Mouse (Mus musculus): Measurements from ENCODE around the gene Lrrc19. TPM values are rescaled to one million over a fixed set of nuclear protein-coding genes. Genes with fewer than 3 reads are reported as not detected.
A peak's percentile ranks its signal among the peaks of the same experiment; 100 is the strongest.
"Not testable (repeated sequence)": the region's sequence is repeated elsewhere in the genome, so short reads cannot be mapped to it uniquely, and the experiment has no call there.

Lrrc19 gene
- 0.45 and 0.67 TPM in 2 replicates for polyA plus RNA-seq (2015; fragmentation: Nextera tagmentation; extraction: Ambion mirVana)

DNA sequence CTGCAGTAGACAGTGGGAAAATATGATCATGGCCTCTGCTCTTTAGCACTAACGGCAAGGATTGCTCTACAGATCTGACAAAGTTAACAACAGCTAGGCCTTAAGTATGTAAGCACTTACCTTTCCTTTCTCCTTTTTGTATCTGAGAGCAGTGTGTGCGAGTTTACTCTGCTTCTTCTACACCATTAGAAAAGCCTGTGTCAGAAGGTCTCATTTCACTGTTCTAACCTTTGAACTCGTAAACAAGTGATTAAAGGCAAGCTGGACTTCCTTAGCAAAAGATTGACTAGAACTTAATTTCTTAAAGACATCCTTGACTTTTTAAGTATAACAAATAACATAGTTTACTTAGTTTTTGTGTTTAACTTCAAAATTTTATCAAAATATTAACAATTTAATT lies at the start of gene Lrrc19:
Gene Lrrc19, minus strand, starts transcription at position 225 of the 400 bp plus-strand sequence.
- Histone ChIP-seq H3K36me3 (peaks cover 5% of the 10 kb centered on the region; the same call in 1 of the 2 replicates), H3K9me3 (no peaks in the 10 kb centered on the region), H3K4me3 (no peak within 1 kb of the TSS), H3K9ac (no peak within 1 kb of the TSS), H3K27me3 (no peaks in the 10 kb centered on the region), H3K4me2 (no peak within 1 kb of the TSS), H3K27ac (no peak within 1 kb of the TSS), H3K4me1 (no peaks in the 10 kb centered on the region)
- ATAC-seq (ENCODE audit: borderline replicate concordance, extremely low read depth, low FRiP score, low TSS enrichment), result no peak
- WGBS, result 85% methylated on average over 3 of the region's 3 CpGs

- WGBS, result 39% methylated on average over 3 of the region's 3 CpGs
- H3K27ac ChIP-seq, result no peak overlapping the region
- no peaks in the 10 kb centered on the region for H3K4me1 ChIP-seq
- H3K9me3 ChIP-seq, result no peaks in the 10 kb centered on the region
- H3K4me2 ChIP-seq, result no peak overlapping the region
- H3K36me3 ChIP-seq, result no peaks in the 10 kb centered on the region
- no peak for ATAC-seq (ENCODE audit: borderline replicate concordance, extremely low read depth, low FRiP score, low TSS enrichment)
- H3K27me3 ChIP-seq, result no peaks in the 10 kb centered on the region
- no peak overlapping the region for H3K4me3 ChIP-seq
- H3K9ac ChIP-seq, result no peak overlapping the region
Observed at GRCm38 (mm10) chr4:94696368-94696767, 46.4 kb upstream of the Lrrc19 start.

- 68% methylated on average over 2 of the region's 2 CpGs for WGBS
- Histone ChIP-seq H3K36me3 (peaks cover 11% of the 10 kb centered on the region; the same call in 1 of the 2 replicates), H3K27ac (no peak overlapping the region), H3K4me3 (no peak overlapping the region), H3K9ac (no peak overlapping the region), H3K27me3 (no peaks in the 10 kb centered on the region), H3K4me2 (no peak overlapping the region), H3K4me1 (no peaks in the 10 kb centered on the region), H3K9me3 (no peaks in the 10 kb centered on the region)
- ATAC-seq (ENCODE audit: borderline replicate concordance, extremely low read depth, low FRiP score, low TSS enrichment), result no peak
Observed at GRCm38 (mm10) chr4:94692175-94692574, 42.2 kb upstream of the Lrrc19 start.

- no peak overlapping the region for H3K4me2 ChIP-seq
Observed at GRCm38 (mm10) chr4:94691078-94691477, 41.1 kb upstream of the Lrrc19 start.

DNA sequence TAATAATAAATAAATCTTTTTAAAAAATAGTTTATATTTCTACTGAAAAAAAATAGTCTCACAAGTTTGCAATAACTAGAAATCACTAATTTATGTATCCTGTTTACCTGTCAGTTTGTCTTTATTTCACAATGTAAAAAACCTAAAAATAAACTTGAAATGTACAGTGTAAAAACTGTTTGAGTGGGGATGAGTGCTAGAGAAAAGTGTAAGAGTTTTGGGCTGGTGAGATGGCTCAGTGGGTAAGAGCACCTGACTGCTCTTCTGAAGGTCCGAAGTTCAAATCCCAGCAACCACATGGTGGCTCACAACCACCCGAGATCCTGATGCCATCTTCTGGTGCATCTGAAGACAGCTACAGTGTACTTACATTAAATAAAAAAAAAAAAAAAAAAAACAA lies 39.9 kb upstream of the Lrrc19 start:
- not testable (repeated sequence) for ATAC-seq (ENCODE audit: borderline replicate concordance, extremely low read depth, low FRiP score, low TSS enrichment); H3K9ac ChIP-seq
- WGBS, result 81% methylated on average over 2 of the region's 2 CpGs

More at GRCm38 (mm10) chr4:94691078-94691477, 41.1 kb upstream of the Lrrc19 start:
- Histone ChIP-seq H3K36me3 (peaks cover 17% of the 10 kb centered on the region; the same call in 1 of the 2 replicates), H3K27me3 (no peaks in the 10 kb centered on the region), H3K9me3 (no peaks in the 10 kb centered on the region), H3K4me1 (no peaks in the 10 kb centered on the region), H3K9ac (no peak overlapping the region), H3K4me3 (no peak overlapping the region), H3K27ac (no peak overlapping the region)
- no peak for ATAC-seq (ENCODE audit: borderline replicate concordance, extremely low read depth, low FRiP score, low TSS enrichment)
- 67% methylated on average over 4 of the region's 4 CpGs for WGBS

GRCm38 (mm10) chr4:94683305-94683704 lies 33.4 kb upstream of the Lrrc19 start:
- Histone ChIP-seq H3K27ac (peak overlapping the region; percentile 19; the same call in 1 of the 2 replicates), H3K36me3 (peaks cover 15% of the 10 kb centered on the region; the same call in 1 of the 2 replicates), H3K9ac (no peak overlapping the region), H3K4me2 (no peak overlapping the region), H3K4me1 (no peaks in the 10 kb centered on the region), H3K4me3 (no peak overlapping the region), H3K9me3 (no peaks in the 10 kb centered on the region), H3K27me3 (no peaks in the 10 kb centered on the region)
- 69% methylated on average over 5 of the region's 5 CpGs for WGBS
- ATAC-seq (ENCODE audit: borderline replicate concordance, extremely low read depth, low FRiP score, low TSS enrichment), result no peak

More for the DNA sequence above, 39.9 kb upstream of the Lrrc19 start:
- not testable (repeated sequence) for H3K4me3 ChIP-seq, H3K9me3 ChIP-seq, H3K27me3 ChIP-seq, H3K4me2 ChIP-seq, H3K4me1 ChIP-seq, H3K27ac ChIP-seq
- peaks cover 17% of the 10 kb centered on the region; the same call in 1 of the 2 replicates for H3K36me3 ChIP-seq

- WGBS, result 56% methylated on average over 1 of the region's 1 CpGs
- Histone ChIP-seq H3K27ac (no peak overlapping the region), H3K4me2 (no peak overlapping the region), H3K27me3 (no peaks in the 10 kb centered on the region), H3K9ac (no peak overlapping the region), H3K9me3 (no peaks in the 10 kb centered on the region), H3K4me3 (no peak overlapping the region), H3K4me1 (no peaks in the 10 kb centered on the region), H3K36me3 (peaks cover 7% of the 10 kb centered on the region; the same call in 1 of the 2 replicates)
- ATAC-seq (ENCODE audit: borderline replicate concordance, extremely low read depth, low FRiP score, low TSS enrichment), result no peak
Observed at GRCm38 (mm10) chr4:94682029-94682428, 32.1 kb upstream of the Lrrc19 start.

DNA sequence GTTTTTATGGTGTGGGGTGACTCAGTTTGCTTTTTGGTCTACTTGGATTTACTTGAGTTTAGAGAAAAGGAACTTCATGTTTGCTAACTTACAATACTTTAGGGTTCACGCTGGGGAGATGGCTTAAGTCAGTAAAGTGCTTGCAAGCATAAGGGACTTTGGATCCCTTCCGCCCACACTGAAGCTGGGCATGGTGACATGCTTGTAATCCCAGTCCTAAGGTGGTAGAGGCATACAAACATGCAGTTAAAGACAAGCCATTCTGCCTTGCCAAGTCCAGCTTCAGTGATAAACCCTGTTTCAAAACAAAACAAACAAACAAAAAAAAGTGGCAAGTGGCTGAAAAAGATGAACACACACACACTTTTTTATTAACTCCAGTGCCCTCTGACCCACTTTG lies 31.2 kb upstream of the Lrrc19 start:
- H3K27me3 ChIP-seq, result no peaks in the 10 kb centered on the region
- no peak for ATAC-seq (ENCODE audit: borderline replicate concordance, extremely low read depth, low FRiP score, low TSS enrichment)
- H3K36me3 ChIP-seq, result peaks cover 4% of the 10 kb centered on the region; the same call in 1 of the 2 replicates
- no peak overlapping the region for H3K4me2 ChIP-seq
- no peak overlapping the region for H3K27ac ChIP-seq
- H3K9ac ChIP-seq, result no peak overlapping the region
- H3K4me1 ChIP-seq, result no peaks in the 10 kb centered on the region
- H3K9me3 ChIP-seq, result no peaks in the 10 kb centered on the region
- no peak overlapping the region for H3K4me3 ChIP-seq
- WGBS, result 84% methylated on average over 2 of the region's 2 CpGs

- Histone ChIP-seq H3K4me3 (no peak overlapping the region), H3K9me3 (no peaks in the 10 kb centered on the region), H3K36me3 (peaks cover 4% of the 10 kb centered on the region; the same call in 1 of the 2 replicates), H3K4me1 (no peaks in the 10 kb centered on the region), H3K9ac (no peak overlapping the region), H3K27me3 (no peaks in the 10 kb centered on the region), H3K27ac (no peak overlapping the region), H3K4me2 (no peak overlapping the region)
- 92% methylated on average over 2 of the region's 2 CpGs for WGBS
- ATAC-seq (ENCODE audit: borderline replicate concordance, extremely low read depth, low FRiP score, low TSS enrichment), result no peak
Observed at GRCm38 (mm10) chr4:94680662-94681061, 30.7 kb upstream of the Lrrc19 start.

DNA sequence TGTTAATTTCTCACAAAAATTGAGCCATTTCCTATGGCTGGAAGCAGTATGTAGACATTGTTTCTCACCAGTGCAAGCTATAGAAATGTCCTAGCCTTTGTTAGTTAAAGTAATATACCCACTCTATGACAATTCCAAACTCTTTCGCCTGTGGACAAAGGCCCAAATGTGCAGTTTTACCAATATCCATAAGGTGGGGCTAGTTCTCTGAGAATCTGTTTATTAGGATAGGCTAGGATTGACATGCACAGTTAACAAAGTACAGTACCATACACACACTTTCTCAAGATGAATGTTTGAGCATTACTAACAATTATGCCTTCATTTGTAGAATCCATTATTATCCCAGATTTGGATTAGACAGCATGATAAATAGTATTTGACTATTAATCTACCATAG lies 19.8 kb upstream of the Lrrc19 start:
- Histone ChIP-seq H3K4me3 (no peak overlapping the region), H3K9me3 (no peaks in the 10 kb centered on the region), H3K27ac (no peak overlapping the region), H3K27me3 (no peaks in the 10 kb centered on the region), H3K4me1 (no peaks in the 10 kb centered on the region), H3K4me2 (no peak overlapping the region), H3K36me3 (no peaks in the 10 kb centered on the region), H3K9ac (no peak overlapping the region)
- WGBS, result 38% methylated on average over 1 of the region's 1 CpGs
- no peak for ATAC-seq (ENCODE audit: borderline replicate concordance, extremely low read depth, low FRiP score, low TSS enrichment)

DNA sequence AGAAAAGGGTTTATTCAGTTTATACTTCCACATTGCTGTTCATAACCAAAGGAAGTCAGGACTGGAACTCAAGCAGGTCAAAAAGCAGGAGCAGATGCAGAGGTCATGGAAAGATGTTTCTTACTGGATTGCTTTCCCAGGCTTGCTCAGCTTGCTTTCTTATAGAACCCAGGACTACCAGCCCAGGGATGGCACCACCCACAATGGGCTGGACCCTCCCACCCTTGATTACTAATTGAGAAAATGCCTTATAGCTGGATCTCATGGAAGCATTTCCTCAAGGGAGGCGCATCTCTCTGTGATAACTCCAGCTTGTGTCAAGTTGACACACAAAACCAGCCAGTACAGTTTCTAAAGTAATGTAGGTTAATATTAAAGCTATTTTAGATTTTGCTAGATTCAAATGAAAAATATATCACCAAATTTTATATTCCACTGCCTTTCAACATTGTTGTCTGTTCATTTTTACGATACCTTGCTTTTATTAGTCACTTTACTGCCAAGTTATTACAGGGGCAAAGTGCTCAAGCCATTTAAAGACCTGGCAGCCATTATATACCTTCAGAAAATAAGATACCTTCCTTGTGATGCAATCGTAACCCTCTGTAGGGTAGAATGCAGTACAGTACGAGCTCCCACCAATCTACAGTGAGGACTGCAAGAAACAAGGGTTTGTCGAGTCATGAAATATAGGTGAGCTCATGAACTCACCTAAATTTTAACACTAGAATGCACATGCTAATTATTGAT lies 657 bp upstream of the Lrrc19 start:
- H3K27ac ChIP-seq; ATAC-seq (ENCODE audit: borderline replicate concordance, extremely low read depth, low FRiP score, low TSS enrichment); H3K4me1 ChIP-seq; H3K9me3 ChIP-seq; H3K9ac ChIP-seq; H3K27me3 ChIP-seq; H3K36me3 ChIP-seq; H3K4me2 ChIP-seq; H3K4me3 ChIP-seq: not testable (repeated sequence)
- 91% methylated on average over 5 of the region's 5 CpGs for WGBS

- Histone ChIP-seq H3K4me1 (no peaks in the 10 kb centered on the region), H3K9me3 (no peaks in the 10 kb centered on the region), H3K9ac (no peak overlapping the region), H3K27me3 (no peaks in the 10 kb centered on the region), H3K4me2 (no peak overlapping the region), H3K27ac (no peak overlapping the region), H3K36me3 (no peaks in the 10 kb centered on the region), H3K4me3 (no peak overlapping the region)
- ATAC-seq (ENCODE audit: borderline replicate concordance, extremely low read depth, low FRiP score, low TSS enrichment), result no peak
- WGBS, result 83% methylated on average over 2 of the region's 2 CpGs
Observed at GRCm38 (mm10) chr4:94643141-94643540, 6.8 kb downstream of the Lrrc19 start.
